Comparison of ENCODE assay signal across 25 mouse cellular contexts in genomic region chr5:148768346-148768745, GRCm38 (mm10).
"Had no signal": no experiment of that assay in that cellular context is flagged by ENCODE, and none has a peak within 500 bp of the region (broad histone marks: within the 10 kb centered on the region; RNA-seq: fewer than 3 reads in every experiment).

No protein-coding gene starts in this region.

- H3K36me3 ChIP-seq: intestine, embryonic 15.5 days; limb, embryonic 13.5 days; liver, embryonic 12.5 days; liver, embryonic 15.5 days; lung, embryonic 15.5 days; midbrain, embryonic 10.5 days; midbrain, embryonic 13.5 days; neural tube, embryonic 13.5 days had no signal

- H3K9me3 ChIP-seq: intestine, embryonic 15.5 days; liver, embryonic 12.5 days; liver, embryonic 15.5 days; lung, embryonic 15.5 days; midbrain, embryonic 10.5 days had no signal

- H3K9ac ChIP-seq: intestine, embryonic 15.5 days; limb, embryonic 13.5 days; liver, embryonic 12.5 days; liver, embryonic 15.5 days; lung, embryonic 15.5 days; midbrain, embryonic 13.5 days; neural tube, embryonic 13.5 days had no signal

- H3K4me2 ChIP-seq: intestine, embryonic 15.5 days; limb, embryonic 13.5 days; liver, embryonic 12.5 days; liver, embryonic 15.5 days; lung, embryonic 15.5 days; midbrain, embryonic 13.5 days; neural tube, embryonic 13.5 days had no signal

- H3K27ac ChIP-seq: intestine, embryonic 15.5 days; layer of hippocampus, adult 2 months; left cerebral cortex, adult 2 months; limb, embryonic 13.5 days; liver, embryonic 12.5 days; liver, embryonic 15.5 days; lung, embryonic 15.5 days; midbrain, embryonic 10.5 days; midbrain, embryonic 13.5 days; neural tube, embryonic 13.5 days had no signal

- H3K27me3 ChIP-seq: intestine, embryonic 15.5 days; limb, embryonic 13.5 days; lung, embryonic 15.5 days; megakaryocyte, embryonic 14.5 days; midbrain, embryonic 13.5 days; neural tube, embryonic 13.5 days had no signal

- ATAC-seq: intestine, embryonic 15.5 days; liver, embryonic 12.5 days; midbrain, embryonic 13.5 days; midbrain, embryonic 16.5 days had no signal

- DNase-seq: kidney, adult 18-20 months; kidney, postnatal 14 days; layer of hippocampus, adult 9-11 months; liver; lung, adult 18-20 months; lung, postnatal 10 days; lung, postnatal 36 days; retina, postnatal 1 day; right cerebral cortex, postnatal 25 days; spleen, adult 18-20 months; thymus, adult 18-20 months; thymus, postnatal 36 days had no signal

- H3K4me1 ChIP-seq: midbrain, embryonic 10.5 days; midbrain, embryonic 13.5 days; neural tube, embryonic 13.5 days had no signal

- H3K4me3 ChIP-seq: intestine, embryonic 15.5 days; layer of hippocampus, adult 2 months; left cerebral cortex, adult 2 months; limb, embryonic 13.5 days; liver, embryonic 12.5 days; liver, embryonic 15.5 days; lung, embryonic 15.5 days; megakaryocyte, embryonic 14.5 days; midbrain, embryonic 10.5 days; midbrain, embryonic 13.5 days; myocyte; neural tube, embryonic 13.5 days had no signal
